Mouse (Mus musculus): ENCODE results near the gene Rapgef6.
"Not testable (repeated sequence)": the region's sequence is repeated elsewhere in the genome, so short reads cannot be mapped to it uniquely, and the experiment has no call there.

Rapgef6 gene

DNA sequence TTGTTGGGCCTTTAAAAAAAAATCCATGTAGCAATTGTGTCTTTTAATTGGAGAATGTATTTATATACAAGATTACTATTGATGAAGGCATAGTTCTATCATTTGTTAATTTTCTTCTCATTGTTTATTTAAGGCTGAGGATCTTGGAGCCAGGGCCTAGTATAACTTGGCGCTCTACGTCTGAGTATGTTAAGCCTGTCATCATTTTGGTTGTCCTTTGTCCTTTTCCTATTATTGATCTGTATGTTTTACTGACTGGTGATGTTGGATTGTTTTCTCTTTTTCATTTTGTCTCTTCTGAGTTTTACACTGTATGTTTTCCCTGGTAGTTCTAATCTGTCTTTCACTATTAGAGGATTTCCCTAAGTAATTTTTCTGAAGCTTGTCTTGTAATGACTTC lies 52.1 kb downstream of the Rapgef6 start:
- DNase-seq (ENCODE audit: low spot score in 2 of 2): no peak

DNA sequence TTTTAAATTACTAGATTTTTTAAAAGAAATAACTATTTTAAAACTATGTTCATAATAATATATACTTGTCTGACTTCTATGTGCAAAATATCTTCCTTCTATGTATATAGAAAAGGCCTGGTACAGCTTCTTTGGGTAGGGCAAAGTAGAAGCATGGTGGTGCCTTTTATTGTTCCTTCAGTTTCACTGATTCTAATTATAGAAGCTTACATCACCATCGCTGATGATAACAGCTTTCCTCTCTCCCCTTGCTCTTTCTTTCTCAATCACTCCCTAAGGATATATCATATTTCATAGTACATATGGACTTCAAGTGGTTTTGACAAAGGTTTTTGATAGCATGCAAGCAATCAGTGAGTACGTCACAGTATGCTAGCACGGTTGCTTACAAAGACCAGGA lies 69.9 kb downstream of the Rapgef6 start:
- no peak for DNase-seq (ENCODE audit: low spot score in 2 of 2)

DNA sequence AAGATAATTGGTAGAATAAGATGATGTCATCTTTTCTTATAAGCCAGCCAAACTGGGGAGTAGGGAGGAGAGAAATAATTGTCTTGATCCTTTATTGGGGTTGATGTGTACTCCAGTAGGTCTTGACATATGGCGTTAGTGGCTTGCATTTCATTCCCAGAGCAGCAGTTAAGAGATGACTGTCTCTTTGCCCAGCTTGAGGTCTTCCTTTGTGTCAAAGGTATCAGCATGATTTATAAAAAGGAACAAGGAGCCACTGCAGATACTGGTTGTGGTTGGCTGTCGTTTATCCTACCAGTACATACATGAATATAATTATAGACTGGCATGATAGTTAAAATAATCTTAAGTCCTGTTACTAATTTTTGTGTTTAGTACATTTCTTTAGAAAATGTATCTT lies 71.4 kb downstream of the Rapgef6 start:
- DNase-seq (ENCODE audit: low spot score in 2 of 2): no peak

DNA sequence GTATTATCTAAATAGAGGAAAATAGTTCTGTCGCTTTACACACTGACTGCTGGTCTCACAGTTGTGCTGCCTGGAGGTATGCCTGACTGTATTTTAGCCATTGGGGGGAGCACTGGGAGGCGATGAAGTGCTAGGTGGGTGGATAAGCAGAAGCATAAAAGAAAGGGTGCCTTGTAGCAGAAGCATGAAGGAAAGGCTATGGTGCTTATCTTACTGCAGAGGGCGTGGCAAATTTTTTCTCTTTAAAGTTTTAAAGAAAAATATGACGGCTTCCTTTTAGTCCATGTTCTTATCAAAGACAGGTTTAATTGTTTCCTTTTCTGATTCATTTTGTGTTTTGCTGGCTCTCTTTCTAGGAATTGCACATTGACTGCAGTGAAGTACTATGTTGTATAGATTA lies 72.4 kb downstream of the Rapgef6 start:
- DNase-seq (ENCODE audit: low spot score in 2 of 2): no peak

DNA sequence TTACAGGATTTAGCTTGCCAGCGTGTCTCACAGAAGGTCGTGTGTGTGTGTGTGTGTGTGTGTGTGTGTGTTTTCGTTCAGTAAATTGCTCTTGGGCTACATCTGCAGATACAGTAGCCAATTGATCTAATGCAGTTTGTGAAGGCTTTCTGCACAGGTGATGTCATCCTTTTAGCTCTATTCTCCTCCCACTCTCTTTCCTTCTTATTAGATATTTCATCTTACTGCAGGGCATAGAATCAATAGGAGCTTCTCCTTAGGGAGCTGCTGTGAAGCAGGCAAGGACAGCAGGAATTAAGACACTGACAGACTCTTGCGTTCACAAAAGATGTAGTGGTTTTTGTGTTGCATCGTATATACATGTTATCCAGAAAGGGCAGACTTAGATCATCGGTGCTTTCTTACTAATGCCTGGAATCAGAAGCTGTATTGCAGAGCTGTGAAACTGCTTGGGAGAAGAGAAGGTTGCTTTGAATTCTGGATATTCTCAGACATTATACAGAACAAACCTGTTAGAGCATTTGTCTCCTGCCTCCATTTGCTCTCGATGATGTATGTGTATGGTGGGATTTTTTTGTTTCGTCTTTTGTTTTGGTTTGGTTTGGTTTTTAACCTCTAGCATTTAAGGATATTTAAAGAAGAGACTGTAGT lies 73.4 kb downstream of the Rapgef6 start:
- DNase-seq (ENCODE audit: low spot score in 2 of 2): no peak

DNA sequence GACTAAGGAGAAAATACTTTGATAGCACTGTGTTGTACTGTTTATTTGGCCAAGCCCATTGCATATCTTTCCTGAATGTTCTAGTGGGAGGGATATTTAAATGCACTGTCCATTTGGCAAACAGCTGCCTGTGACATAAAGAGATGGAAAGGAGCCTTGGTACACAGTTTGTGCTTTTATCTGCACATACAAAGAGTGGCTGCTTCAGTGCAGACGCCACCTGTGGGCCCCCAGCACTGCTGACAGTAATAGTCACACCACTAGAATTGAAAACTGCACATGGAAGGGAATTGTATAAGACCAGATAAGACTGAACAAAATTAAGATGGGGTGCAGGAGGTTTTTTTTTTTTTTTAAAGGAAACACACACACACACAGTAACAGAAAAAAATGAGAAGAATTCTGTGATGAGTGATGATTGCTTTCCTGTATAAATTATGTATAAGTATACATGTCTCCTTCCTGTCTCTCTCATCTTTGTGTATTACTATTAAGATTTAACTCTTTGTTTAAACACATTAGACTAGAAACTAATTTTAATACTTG lies 75.3 kb downstream of the Rapgef6 start:
- DNase-seq (ENCODE audit: low spot score in 2 of 2): no peak

DNA sequence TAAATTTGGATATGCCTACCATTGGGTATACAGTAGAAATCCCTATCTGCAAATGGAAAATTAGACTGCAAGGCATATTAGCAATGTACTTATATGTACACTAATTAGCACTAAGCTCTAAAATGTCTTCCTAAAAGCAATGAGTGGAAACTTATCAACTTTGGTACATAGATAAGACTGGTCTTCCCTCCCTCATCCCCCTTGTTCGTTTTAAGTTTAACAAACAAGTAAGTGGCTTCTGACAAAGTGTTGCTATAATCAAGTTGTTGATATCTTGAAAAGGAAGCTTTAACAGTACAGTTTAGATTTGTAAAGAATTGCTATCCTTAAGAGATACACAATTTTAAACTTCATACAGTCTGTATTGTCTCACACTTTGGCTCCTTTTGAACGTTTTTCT lies 78.5 kb downstream of the Rapgef6 start:
- DNase-seq (ENCODE audit: low spot score in 2 of 2): no peak

DNA sequence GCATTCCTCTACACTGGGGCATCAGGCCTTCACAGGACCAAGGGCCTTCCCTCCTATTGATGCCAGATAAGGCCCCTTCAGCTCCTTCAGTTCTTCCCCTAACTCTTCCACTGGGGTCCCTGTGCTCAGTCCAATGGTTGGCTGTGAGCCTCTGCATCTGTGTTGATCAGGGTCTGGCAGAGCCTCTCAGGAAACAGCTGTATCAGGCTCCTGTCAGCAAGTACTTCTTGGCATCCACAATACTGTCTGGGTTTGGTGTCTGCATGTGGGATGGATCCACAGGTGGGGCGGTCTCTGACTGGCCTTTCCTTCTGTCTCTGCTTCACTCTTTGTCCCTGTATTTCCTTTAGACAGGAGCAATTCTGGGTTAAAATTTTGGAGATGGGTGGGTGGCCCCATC lies 80.1 kb downstream of the Rapgef6 start:
- DNase-seq (ENCODE audit: low spot score in 2 of 2): not testable (repeated sequence)

DNA sequence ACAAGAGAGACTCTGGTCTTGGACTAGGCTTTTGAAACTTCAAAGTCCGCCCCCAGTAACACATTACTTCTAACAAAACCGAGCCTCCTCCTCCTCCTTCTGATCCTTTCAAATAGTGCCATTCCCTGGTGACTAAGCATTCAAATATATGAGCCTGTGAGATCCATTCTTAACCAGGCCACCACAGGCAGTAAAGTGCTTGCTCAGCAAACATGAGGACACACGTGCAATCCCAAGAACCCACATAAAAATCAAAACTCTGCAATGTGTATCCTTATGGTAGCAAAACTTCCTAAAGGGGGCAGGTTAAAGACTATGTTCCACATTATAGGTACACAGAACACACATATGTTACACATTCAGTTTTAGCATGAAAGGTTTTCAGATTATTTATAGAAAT lies 81.8 kb downstream of the Rapgef6 start:
- DNase-seq (ENCODE audit: low spot score in 2 of 2): no peak

DNA sequence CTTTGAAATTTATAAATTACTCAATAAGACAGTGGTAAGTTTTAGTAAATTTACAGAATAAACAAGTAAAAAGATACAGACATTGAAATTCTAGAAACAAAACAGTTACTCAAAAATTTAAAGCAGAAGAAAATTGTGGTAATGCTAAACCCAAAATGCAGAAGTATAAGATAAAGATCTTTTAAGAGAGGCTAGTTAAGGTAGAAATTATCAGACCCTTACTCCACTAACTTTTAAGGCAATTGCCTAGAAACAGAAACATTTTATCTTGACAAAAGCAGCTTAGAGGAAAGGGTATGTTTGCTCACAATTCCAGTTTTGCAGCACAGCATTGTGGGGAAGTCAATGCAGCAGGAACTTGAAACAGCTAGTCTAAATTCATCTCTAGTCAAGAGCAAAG lies 91.0 kb downstream of the Rapgef6 start:
- DNase-seq (ENCODE audit: low spot score in 2 of 2): no peak

DNA sequence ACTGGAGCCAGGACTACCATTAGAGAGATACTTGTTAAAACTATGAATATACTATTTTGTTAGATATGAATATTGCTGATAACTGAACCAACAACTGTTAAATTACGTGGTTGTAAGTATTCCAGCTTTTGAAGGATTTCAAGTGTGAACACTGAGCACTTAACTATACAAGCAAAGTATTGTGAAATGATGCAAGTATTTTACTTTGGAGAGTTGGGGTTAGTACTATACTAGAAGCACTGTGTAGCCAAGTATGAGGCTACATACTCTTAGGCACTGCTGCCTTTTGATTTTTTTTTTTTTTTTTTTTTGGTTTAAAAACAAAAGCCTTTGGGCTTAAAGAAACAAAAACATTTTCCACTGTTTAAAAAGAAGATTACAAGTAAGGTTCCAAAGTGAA lies 91.9 kb downstream of the Rapgef6 start:
- DNase-seq (ENCODE audit: low spot score in 2 of 2): no peak

DNA sequence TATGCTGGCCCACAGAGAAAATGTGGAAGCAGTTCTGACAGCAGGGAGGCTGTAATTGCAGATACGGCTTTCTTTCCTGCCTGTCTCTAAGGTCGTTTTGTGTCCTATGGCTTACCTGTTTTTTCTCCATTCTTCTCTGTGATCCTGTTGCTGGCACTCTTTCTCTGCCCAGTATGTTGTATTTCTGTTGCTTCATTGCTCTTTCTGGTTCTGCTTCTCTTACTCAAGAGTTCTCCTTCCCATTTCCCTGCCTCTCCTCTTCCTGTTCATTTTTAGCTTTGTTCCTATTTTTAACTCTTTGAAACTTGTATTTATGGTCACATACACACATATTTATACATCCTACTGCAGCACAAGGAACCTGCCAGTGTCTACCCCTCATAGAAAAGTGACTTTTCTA lies 96.2 kb downstream of the Rapgef6 start:
- no peak for DNase-seq (ENCODE audit: low spot score in 2 of 2)

DNA sequence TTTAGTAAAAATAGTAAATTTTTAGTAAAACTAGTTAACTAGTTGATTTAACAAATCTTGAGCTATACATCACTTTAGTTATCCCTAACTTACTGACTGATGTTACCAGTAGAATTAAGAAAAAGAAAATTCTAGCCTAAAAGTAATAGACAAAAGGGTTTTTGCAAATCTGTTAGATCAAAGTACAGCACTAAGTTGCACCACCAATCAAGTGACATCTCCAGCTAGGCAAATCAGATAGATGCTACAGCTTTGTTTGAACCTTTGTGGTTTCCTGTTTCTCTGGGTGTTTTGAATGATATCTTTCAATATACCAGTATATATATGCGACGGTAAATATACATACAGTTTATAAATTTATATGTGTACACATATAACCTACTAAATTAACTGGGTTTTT lies 99.1 kb downstream of the Rapgef6 start:
- DNase-seq (ENCODE audit: low spot score in 2 of 2): peak in 1 of 2 experiments; percentile 10

DNA sequence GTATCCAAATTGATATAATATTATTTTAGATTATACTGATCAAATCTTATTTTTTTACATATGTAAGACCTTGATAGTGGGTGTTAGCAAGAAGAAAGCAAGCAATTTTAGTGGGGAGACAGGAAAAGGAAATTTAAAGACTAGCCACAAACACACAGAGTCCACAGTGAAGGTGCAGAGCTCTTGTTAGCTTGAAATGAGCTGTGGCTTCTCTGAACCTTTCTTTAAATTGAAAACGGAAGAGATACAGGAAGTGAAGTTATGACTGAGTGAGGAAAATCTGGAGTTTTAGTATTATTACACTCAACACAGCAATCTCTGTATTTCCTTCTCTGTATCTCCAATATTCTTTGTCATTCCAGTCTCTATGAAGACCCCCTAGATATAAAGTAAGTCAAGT lies 104.3 kb downstream of the Rapgef6 start:
- no peak for DNase-seq (ENCODE audit: low spot score in 2 of 2)

DNA sequence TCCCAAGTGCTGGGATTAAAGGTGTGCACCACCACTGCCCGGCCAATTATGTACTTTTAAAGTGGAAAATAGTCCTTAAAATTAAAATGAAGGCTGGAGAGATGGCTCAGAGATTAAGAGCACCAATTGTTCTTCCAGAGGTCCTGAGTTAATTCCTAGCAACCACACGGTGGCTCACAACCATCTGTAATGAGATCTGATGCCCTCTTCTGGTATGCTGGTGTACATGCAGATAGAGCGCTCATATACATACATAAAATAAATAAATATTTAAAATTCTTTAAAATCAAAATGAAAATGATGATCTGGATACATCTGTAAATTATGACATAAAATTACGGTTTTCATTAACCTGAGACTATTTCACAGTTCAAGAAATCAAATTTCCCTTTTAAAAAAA lies 123.8 kb downstream of the Rapgef6 start:
- DNase-seq (ENCODE audit: low spot score in 2 of 2): no peak

DNA sequence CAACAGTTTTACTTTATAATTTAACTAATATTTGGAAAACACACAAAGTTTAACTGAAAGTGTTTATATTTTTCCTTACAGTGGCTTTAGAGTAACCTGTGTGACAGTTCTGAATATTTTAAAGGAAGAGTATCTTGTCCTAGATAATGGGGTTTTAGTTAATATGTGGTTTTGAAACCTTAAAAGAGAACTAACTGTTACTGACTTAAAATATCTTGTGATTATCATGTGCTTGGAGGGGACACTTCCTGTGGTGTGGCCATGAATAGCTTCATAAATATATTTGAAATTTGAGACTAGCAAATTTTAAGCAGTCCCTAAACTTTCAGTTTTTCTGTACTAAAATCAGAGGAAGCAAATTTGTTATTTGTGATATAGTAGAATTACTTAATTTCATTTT lies 125.9 kb downstream of the Rapgef6 start:
- DNase-seq (ENCODE audit: low spot score in 2 of 2): no peak

DNA sequence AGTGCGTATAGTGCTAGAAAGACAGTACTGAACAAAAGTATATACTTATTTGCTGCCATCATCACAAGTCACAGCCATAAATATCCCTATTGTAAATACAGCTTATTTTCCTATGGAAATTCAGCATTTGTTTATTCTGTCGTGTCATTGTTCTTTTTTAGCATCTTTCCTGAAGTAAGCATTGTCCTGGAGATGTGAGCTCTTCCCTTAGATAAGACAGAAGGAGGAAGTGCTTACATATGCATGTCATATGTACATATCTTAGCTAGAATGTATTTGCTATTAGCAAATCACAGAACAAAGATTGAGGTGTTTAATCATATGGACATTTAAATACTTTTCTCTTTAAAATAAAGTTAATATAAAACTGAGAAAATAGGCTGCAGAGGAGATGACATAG lies 132.8 kb downstream of the Rapgef6 start:
- no peak for DNase-seq (ENCODE audit: low spot score in 2 of 2)

DNA sequence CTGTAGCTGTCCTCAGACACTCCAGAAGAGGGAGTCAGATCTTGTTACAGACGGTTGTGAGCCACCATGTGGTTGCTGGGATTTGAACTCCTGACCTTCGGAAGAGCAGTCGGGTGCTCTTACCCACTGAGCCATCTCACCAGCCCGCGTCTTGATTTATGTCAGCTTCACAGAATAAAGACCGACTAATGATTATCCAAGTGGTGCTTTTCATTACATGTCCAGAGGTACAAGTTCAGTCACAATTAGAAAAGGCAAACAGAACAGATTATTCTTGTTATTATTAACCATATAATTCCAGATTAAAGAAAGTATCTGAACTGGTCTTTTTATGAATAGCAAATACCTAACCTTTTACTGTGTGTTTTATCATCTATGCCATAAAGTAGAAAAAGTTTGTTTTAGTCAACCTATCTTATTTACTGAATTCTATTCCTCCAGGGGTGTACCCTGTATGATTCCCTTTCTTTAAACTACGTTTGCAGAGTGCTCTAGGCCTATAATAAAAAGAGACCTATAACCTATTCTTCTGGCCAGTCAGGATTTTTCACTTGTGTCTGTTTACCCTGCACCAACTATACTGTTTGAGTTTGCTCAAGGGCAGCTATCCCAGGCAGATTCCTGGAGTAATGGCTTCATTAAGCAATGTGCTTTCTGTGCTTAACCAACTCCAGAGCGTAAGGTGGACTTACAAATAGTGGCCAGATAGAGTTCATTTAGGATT lies 151.1 kb downstream of the Rapgef6 start:
- no peak for DNase-seq (ENCODE audit: low spot score in 2 of 2)

DNA sequence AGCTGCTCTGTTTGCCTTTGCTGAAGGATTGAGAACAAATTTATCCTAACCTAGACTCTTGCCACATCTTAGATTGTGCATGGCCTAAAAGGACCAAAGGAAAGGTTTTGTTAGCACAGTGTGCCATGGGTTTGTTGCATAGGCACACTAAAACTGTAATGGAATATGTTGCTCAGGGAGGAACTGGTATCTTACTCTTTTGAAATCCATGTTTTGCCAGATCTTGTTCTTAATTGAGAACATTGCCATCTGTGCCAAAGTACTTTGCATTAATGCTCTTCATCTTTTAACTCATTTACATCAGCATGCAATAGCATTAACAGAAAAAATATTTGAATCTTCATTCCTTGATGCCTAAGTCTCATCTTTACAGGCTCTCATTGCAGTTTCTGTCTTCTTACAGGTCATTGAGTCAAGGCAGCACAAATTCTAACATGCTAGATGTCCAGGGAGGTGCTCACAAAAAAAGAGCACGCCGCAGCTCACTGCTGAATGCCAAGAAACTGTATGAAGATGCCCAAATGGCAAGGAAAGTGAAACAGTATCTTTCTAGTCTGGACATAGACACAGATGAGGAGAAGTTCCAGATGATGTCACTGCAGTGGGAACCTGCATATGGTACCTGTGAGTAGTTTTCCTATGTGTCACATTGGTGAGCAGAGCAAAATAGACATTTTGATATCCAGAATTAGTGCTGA lies 153.3 kb downstream of the Rapgef6 start:
- no peak for DNase-seq (ENCODE audit: low spot score in 2 of 2)

DNA sequence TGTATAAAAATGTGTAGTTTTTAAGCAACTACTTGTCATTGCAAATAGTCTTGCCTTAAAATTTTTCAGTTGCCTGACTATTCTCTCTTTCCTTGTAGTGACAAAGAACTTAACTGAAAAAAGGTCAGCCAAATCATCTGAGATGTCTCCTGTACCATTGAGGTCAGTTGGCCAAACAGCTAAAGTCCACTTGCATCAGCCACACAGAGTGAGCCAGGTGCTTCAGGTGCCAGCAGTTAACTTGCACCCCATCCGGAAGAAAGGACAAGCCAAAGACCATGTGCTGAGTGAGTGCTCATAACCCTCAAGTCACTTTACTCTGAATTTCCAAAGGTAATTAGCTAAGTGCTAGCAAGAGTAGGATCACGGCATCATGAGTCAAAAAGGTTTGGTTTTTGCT lies 156.5 kb downstream of the Rapgef6 start:
- DNase-seq (ENCODE audit: low spot score in 2 of 2): no peak

DNA sequence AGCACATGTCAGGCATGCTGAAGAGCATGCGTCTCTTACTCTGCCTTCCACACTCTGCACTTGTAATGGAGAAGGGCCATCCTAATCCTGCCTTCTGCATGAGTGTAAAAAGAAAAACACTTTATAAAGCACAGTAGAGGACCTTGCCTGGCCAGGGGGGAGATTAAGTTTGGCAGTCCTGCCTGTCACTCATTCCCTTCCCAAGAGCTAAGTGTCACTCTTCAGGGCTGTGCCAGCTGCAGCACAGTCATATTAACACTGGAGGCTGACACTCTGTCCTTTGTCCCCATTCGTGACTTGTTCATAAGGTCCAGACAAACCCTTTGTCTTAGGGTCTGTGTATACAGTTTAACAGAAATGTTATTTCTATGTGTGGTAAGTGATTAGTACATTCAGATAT lies 162.2 kb downstream of the Rapgef6 start:
- no peak for DNase-seq (ENCODE audit: low spot score in 2 of 2)

DNA sequence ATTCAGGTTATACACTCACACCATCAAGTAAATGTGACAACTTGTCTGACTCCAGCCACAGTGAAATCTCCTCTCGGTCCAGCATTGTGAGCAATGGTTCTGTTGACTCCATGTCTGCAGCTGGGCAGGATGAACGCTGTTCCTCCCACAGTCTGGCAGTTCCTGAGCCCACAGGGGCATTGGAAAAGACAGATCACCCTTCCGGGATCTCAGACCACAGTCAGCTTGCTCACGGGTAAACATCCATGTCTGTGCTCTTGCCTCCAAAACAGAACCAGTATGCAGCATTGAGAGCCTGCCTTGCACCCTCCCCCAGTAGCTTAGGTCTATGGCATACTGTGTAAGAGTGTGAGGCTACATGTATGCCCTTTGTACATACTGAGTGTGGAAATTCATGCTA lies 167.5 kb downstream of the Rapgef6 start:
- no peak for DNase-seq (ENCODE audit: low spot score in 2 of 2)

DNA sequence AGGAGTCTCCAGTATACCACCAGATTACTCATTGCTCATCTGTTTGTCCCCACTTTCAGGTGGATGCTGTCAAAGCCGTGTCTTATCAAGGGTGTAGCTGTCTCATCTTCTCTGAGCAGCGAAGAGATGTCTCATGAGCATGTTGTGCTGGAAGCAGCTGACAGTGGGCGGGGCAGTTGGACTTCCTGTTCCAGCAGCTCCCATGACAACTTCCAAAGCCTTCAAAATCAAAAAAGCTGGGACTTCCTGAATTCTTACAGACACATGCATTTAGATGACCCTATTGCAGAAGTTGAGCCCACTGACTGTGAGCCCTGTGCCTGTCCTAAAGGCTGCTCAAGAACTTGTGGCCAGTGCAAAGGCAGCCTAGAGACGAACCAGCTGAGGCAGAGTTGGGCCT lies 168.5 kb downstream of the Rapgef6 start:
- DNase-seq (ENCODE audit: low spot score in 2 of 2): no peak
